Mouse (Mus musculus): ENCODE measurements around the gene Phkg2. TPM values are rescaled to one million over a fixed set of nuclear protein-coding genes. Genes with fewer than 3 reads are reported as not detected.

Phkg2 gene
- 10 to 100 TPM; 33.0 to 37.9 TPM for total RNA-seq (2021)
- long read RNA-seq, experiment 1, transcript Phkg2-201 (10 exons, 1,570 nt), result major isoform, 19 of 27 reads
- long read RNA-seq, experiment 1, partial matches to known transcripts, result 1 of 27 reads
- long read RNA-seq, experiment 1, other reads (novel, unspliced or antisense), result 7 of 27 reads
- long read RNA-seq, experiment 2, transcript Phkg2-201 (10 exons, 1,570 nt), result major isoform, 9 of 13 reads
- long read RNA-seq, experiment 2, partial matches to known transcripts, result 1 of 13 reads
- long read RNA-seq, experiment 2, other reads (novel, unspliced or antisense), result 3 of 13 reads

DNA sequence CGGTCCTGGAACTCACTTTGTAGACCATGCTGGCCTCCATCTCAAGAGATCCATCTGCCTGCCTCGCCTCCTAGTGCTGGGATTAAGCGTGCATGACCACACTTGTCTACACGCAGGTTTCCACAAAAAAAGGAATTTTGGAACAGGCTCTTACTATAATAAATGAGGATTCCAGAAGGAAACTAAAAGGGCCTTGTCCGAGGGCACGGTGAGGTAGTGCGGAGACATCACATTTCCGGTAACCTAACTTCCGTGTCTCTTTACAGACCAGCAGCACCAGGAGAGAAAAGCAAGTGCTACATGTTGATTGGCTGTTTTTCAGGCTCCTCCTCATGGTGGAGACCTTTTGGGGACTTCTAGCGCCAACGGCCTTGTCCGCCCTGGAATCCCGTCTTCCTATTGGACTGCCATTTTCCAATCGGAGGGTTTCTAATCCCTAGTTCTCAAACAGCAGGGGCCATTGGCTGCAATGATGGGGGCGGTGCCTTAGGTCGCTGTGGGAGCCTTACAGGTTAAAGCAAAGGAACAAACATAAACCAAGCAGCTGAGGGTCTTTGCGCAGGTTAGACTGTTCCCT, at the start of gene Phkg2:
Phkg2 (plus strand) TSS at position 446 of the 577 bp plus-strand sequence.
- DNase-seq, result peak; percentile 94

GRCm38 (mm10) chr7:127541671-127542070, 31.5 kb upstream of the Phkg2 start:
- DNase-seq, result no peak

GRCm38 (mm10) chr7:127549116-127549835, 23.9 kb upstream of the Phkg2 start:
- DNase-seq, result peak; percentile 77

GRCm38 (mm10) chr7:127551558-127551957, 21.6 kb upstream of the Phkg2 start:
- DNase-seq, result no peak

- DNase-seq, result no peak
Observed at GRCm38 (mm10) chr7:127560580-127560979, 12.6 kb upstream of the Phkg2 start.

DNA sequence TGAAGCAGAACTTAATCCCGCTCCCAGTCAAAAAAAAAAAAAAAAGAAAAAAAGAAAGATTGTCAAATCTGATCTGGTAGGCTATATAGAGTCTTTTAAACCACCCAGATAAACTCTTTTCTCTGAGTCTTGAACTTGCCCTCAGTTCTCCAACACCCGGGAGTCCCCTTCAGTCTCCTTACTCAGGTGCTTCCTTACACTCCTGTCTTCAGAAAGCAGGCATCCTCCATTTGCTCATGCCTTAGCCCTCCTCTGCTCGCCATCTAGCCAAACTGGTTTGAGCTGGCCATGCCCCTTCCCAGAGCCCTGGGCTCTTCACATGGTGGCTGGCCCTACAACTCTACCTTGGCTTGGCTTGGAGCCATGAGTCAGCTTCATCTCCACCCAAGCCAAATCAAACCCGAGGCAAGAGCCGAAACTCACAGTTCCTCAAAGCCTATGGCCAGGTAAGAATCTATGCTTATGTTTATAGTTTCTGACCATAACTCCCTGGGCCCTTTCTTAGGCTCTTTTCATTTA, 11.7 kb upstream of the Phkg2 start, which contains the start of gene Tmem265:
Tmem265 (plus strand) TSS at position 51 of the 519 bp plus-strand sequence.
- no peak for DNase-seq

DNA sequence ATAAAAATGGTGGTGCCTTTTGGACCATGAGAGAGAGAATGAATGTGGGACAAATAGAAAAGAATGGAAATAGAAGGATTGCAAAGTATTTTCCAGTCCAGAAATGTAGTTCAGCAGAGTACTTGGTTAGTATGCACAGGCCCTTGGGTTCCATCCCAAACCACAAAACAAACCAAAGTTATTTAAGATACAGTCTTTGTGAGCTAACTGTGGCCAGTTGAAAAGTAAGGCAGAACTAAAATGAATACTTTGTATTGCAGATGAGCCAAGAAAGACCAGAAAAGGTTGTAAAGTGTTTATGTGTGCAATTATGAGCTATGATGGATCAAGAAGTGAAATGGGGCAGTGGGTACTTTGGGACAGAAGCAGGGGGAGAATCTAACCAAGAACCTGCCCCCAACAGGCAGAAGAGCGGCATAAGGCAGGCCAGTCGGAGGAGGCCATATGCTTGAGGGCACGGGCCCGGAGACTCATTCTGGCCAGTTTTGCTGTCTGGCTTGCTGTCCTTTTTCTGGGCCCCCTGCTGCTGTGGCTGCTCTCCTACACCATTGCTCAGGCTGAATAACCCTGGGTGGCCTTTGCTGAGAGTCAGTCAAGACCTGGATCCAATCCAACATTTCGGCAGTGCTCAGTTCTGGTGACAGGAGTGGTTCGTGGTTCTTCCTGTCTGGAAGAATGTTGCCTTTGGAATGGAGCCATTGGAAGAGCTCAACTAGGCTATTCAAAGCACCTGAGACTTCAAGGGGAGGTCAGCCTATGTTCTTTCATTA, 8.6 kb upstream of the Phkg2 start:
- DNase-seq, result peak; percentile 58

DNA sequence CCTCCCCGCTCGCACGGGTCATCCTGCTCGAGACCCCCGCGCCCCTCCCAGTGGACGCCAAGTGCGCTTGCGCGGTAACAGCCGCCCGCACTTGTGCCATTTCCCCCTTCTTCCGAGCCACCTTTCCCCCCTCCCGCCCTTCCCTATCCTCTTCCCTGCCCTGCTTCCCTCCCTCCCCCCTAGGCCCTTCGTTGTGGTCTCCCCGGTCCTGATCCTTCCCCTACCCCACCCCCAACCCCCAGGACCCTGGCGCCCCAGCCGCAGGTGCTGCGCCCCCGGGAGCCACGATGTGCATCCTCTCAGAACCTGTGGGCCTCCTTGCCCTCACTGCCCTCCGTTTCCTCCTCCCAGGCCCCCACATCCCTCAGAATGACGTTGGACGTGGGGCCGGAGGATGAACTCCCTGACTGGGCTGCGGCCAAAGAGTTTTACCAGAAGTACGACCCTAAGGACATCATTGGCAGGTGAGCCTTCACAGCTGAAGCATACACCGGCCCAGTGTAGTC, 416 bp downstream of the Phkg2 start:
- DNase-seq, result no peak

GRCm38 (mm10) chr7:127574115-127574514, 975 bp downstream of the Phkg2 start:
- no peak for DNase-seq

- DNase-seq, result no peak
Observed at GRCm38 (mm10) chr7:127583260-127583659, 10.1 kb downstream of the Phkg2 start.

DNA sequence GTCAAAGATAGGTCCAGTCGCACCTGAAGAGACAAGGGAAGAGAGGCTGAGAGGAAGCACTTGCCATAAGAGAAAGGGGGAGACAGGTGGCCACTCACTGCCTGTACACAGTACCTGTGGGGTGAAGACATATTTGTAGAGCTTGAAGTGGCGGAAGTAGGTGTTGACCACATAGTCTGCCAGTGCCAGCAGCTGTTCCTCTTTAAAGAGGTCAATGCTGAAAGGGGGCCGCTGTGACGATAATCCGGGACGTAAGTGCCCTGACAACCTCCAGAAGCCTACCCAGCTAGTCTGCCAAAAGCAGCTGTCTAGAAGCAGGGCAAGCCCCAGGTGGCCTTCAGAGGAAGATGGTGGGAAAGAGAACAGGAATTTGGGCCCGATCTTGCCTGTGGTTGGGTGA, 11.9 kb downstream of the Phkg2 start:
- no peak for DNase-seq

DNA sequence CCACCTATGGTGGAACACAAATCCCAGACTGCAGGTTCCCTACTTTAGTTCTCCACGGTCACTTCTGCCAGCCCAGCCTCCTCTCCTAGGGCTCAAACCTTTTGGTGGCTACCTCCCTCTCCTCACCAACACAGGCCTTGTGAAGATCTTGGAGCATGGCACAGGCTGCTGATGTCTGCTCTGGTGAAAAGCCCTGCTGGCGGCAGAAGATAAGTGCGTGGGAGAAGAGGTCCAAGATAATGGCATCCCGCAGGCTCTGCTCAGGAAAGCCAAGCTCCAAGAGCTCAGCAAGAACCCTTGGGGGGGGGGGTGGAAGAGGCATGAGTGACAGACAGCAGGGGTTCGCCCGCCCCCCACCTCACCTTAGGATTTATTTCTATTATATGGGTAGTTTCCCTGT, 13.0 kb downstream of the Phkg2 start:
- DNase-seq, result no peak

DNA sequence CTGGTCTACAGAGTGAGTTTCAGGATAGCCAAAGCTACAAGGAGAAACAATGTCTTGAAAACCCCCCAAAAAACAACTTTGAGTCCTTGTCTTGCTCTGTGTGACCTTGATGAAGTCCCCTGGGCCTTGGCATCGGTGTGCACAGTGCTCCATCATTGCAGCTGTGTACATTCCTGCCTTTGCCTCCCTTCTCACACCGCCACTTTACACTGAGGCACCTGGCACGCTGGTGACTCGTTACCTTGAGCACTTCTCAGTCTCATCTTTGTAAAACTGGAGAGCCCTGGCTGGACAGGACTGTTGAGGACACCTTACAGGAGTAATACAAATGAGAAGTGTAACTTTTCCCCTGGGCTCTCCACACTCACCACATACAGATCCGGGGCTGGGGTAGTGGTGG, 14.1 kb downstream of the Phkg2 start:
- DNase-seq, result no peak

GRCm38 (mm10) chr7:127588011-127588871, 15.1 kb downstream of the Phkg2 start, which contains the start of the genes Ccdc189 and Rnf40:
Gene Ccdc189 (minus strand): TSS chr7:127588595.
Gene Rnf40 (plus strand): TSS chr7:127588767.
- DNase-seq, result peak; percentile 94

DNA sequence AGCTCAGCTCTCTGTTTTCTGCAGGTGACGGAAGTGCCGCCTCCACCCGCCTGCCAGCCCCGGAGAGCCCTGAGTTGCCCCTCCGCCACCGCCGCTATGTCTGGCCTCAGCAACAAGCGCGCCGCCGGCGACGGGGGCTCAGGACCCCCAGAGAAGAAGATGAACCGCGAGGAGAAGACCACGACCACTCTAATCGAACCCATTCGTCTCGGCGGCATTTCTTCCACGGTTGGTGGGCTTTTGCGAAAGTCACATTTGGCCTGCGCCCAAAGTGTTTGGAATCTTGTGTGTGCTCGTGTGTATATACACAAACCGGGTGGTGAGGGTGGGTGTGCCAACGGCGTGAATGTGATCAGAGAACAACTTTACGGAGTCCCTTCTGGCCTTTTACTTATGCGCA, 15.8 kb downstream of the Phkg2 start:
- DNase-seq, result no peak

DNA sequence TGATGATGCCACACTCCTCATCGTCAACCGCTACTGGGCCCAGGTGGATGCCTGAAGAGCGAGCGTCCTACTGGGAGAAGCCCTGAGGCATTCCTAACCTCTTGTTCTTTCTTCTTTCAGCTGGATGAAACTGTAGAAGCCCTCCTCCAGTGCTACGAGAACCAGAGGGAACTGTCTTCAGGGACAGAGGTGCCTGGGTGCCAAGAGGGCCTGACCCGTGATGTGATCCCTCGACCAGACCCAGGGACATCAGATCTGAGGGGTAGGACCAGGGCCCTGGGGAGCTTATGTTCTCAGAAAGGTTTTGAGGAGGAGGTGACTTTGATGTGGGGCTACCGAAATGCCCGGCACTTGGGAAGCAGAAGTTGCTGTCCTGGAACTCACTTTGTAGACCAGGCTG, 16.5 kb downstream of the Phkg2 start:
- no peak for DNase-seq

- no peak for DNase-seq
Observed at GRCm38 (mm10) chr7:127591108-127591507, 18.0 kb downstream of the Phkg2 start.

DNA sequence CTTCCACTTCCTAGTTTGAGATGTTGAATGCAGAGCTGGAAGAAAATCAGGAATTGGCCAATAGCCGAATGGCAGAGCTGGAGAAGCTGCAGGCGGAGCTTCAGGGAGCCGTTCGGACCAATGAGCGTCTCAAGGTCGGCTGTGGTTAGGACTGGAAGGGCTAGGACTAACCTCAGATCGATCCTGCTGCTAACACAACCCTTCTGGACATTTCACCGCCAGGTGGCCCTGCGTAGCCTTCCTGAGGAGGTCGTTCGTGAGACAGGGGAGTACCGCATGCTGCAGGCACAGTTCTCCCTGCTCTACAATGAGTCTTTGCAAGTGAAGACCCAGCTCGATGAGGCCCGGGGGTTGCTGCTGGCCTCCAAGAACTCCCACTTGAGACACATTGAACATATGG, 19.4 kb downstream of the Phkg2 start:
- no peak for DNase-seq

GRCm38 (mm10) chr7:127596747-127597146, 23.6 kb downstream of the Phkg2 start:
- no peak for DNase-seq

DNA sequence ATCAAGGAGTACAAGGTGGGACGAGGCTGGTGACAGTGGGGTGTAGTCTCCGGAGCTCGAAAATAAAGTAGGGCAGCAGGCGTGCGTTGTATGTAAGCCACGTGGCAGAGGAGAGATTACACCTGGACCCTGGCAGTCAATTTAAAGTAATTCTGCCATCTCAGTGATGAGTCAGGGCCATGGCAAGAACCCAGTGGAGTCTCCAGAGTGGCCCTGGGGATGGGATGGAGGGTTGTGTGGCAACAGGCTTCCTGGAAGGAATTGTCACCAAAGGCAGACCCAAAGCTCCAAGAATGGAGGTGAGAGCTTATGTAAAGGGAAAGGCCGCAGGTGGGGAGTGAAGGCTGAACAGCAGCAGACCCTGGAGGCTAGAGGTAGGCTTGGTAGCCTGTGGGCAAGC, 27.5 kb downstream of the Phkg2 start:
- no peak for DNase-seq

GRCm38 (mm10) chr7:127601735-127602134, 28.6 kb downstream of the Phkg2 start:
- no peak for DNase-seq

Measured in adrenal gland, postnatal 10 days (tissue).